Mouse (Mus musculus) A20 (cell line): ENCODE results near the gene Mat2a.

Experiments
- DNase-seq: peaks from one replicate; pipeline ENCODE4 v3.0.0-alpha.2; 2011; ENCODE audit warnings: low read depth, low spot score

The Mat2a gene

DNA sequence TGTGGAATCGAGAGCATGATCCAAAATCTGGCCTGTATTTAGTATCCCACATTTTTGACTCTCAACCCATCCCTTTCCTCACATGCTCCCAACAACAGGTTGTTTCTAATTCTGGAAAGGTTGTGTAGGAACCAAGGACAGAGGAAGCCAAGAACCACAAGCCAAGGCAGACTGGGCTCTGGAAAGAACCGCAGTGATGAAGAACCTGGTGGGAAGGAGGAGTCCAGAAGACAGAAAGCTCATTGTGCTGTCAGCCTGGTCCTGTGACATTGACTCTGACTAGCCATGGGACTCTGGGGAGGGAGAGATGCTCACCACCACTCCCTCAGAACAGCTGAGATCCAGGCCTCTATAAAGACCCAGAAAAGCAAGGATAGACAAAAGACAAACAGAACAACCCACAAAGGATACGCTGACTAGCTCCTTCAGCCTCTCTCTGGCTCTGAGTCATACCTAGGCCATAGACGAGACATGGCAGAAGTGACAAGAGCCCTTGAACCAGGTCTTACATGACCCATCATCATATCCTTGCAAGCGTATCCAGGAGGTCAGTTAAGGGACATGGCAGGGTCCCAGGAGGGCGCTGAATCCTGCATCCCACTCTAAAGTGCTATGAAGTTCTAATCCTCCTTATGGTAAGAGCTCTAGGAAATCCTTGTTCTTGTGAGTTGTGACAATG lies 56.1 kb downstream of the Mat2a start:
- DNase-seq, result no peak
